8 mouse cellular contexts compared by ENCODE assay signal in genomic region chr11:32644010-32644409, GRCm38 (mm10). TPM values are rescaled to one million over a fixed set of nuclear protein-coding genes. Genes with fewer than 3 reads are reported as not detected.
DNase-seq lines count a peak whose midpoint lies in the region; ATAC-seq and TF ChIP-seq lines count a peak whose summit lies in the region.

No protein-coding gene starts in this region.

- H3K4me2 ChIP-seq in heart, embryonic 13.5 days = peak overlapping the region; percentile 94

- peak overlapping the region; percentile 94 for H3K4me3 ChIP-seq in heart, embryonic 13.5 days
- peak overlapping the region; percentile 81 to 96 for H3K4me3 ChIP-seq in ES-E14 (ENCODE audit: insufficient read depth in 1 of 2, low read depth in 1 of 2, low read length in 2 of 2, poor library complexity in 1 of 2, severe bottlenecking in 1 of 2)
- peak overlapping the region; percentile 99 for H3K4me3 ChIP-seq in hindbrain, embryonic 10.5 days
- H3K4me3 ChIP-seq in midbrain, embryonic 10.5 days = peak overlapping the region; percentile 99

- no peaks in the 10 kb centered on the region for H3K36me3 ChIP-seq in heart, embryonic 13.5 days
- H3K36me3 ChIP-seq in ES-E14 (ENCODE audit: control insufficient read depth, insufficient read depth, low read length, poor library complexity, severe bottlenecking) = no peaks in the 10 kb centered on the region
- no peaks in the 10 kb centered on the region for H3K36me3 ChIP-seq in hindbrain, embryonic 10.5 days
- no peaks in the 10 kb centered on the region for H3K36me3 ChIP-seq in midbrain, embryonic 10.5 days

- 19% methylated on average over 3 of the region's 3 CpGs for WGBS in heart, embryonic 13.5 days
- 54% methylated on average over 3 of the region's 3 CpGs for WGBS in hindbrain, embryonic 10.5 days
- 56% methylated on average over 3 of the region's 3 CpGs for whole genome bisulfite sequencing in midbrain, embryonic 10.5 days

- H3K9me3 ChIP-seq in heart, embryonic 13.5 days = no peaks in the 10 kb centered on the region
- no peaks in the 10 kb centered on the region for H3K9me3 ChIP-seq in ES-E14 (ENCODE audit: control insufficient read depth, insufficient read depth, low read depth, low read length)
- no peaks in the 10 kb centered on the region for H3K9me3 ChIP-seq in hindbrain, embryonic 10.5 days
- H3K9me3 ChIP-seq in midbrain, embryonic 10.5 days (replicated peaks) = no peaks in the 10 kb centered on the region

- no peak for DNase-seq in heart, postnatal 10 days
- no peak for DNase-seq in ES-E14 (ENCODE audit: low read depth, low spot score)
- no peak for DNase-seq in hindbrain, embryonic 10.5 days (ENCODE audit: low spot score)
- DNase-seq in midbrain, embryonic 10.5 days (ENCODE audit: low spot score) = no peak
- no peak for DNase-seq in adrenal gland, postnatal 10 days
- DNase-seq in thymus, postnatal 36 days = no peak
- DNase-seq in spleen, postnatal 14 days (ENCODE audit: low spot score in 2 of 2) = no peak

- in situ Hi-C loops in ES-E14 (cut with MboI; ENCODE audit: low sequenced_read_pairs in 2 of 2, unreplicated experiment in 2 of 2) = no loop called here

- peak overlapping the region; percentile 99 for H3K27ac ChIP-seq in heart, embryonic 13.5 days (replicated peaks)
- no peak overlapping the region for H3K27ac ChIP-seq in ES-E14 (ENCODE audit: insufficient read depth, low read depth, low read length, poor library complexity, severe bottlenecking)
- peak overlapping the region; percentile 99 for H3K27ac ChIP-seq in hindbrain, embryonic 10.5 days
- peak overlapping the region; percentile 99 for H3K27ac ChIP-seq in midbrain, embryonic 10.5 days (replicated peaks)

- peak overlapping the region; percentile 99 for H3K9ac ChIP-seq in heart, embryonic 13.5 days
- peak overlapping the region; percentile 95; the same call in 1 of the 2 replicates for H3K9ac ChIP-seq in ES-E14 (ENCODE audit: insufficient read depth, low read depth, low read length, poor library complexity, severe bottlenecking)

- peaks cover 51% of the 10 kb centered on the region for H3K4me1 ChIP-seq in heart, embryonic 13.5 days
- H3K4me1 ChIP-seq in ES-E14 (ENCODE audit: control insufficient read depth in 2 of 2, insufficient read depth in 2 of 2, low read length in 2 of 2, poor library complexity in 1 of 2) = peaks cover 0 to 3% of the 10 kb centered on the region in 2 experiments; a peak in 1 of 4 replicates
- H3K4me1 ChIP-seq in hindbrain, embryonic 10.5 days (replicated peaks) = peaks cover 26% of the 10 kb centered on the region
- peaks cover 25% of the 10 kb centered on the region for H3K4me1 ChIP-seq in midbrain, embryonic 10.5 days

- intact Hi-C loops in heart, postnatal 10 days (cut with DNase I) = loop anchor here (5.0 kb wide), 1 partner anchor 503 kb away; the partner anchor contains the start of gene Fgf18

- no peaks in the 10 kb centered on the region for H3K27me3 ChIP-seq in heart, embryonic 13.5 days (replicated peaks)
- no peaks in the 10 kb centered on the region for H3K27me3 ChIP-seq in hindbrain, embryonic 10.5 days (ENCODE audit: insufficient read depth, poor library complexity, severe bottlenecking)
- H3K27me3 ChIP-seq in midbrain, embryonic 10.5 days (ENCODE audit: low read depth, poor library complexity, severe bottlenecking) = no peaks in the 10 kb centered on the region

- no peak for ATAC-seq in heart, embryonic 13.5 days (ENCODE audit: extremely low read depth, insufficient number of reproducible peaks, low FRiP score, low TSS enrichment)

TF ChIP-seq in ES-E14, 5 proteins besides CTCF, POLR2A, EP300 and RAD21:
- TF ChIP-seq CHD2 (IDR thresholded peaks at IDR 0.05; ENCODE audit: low read depth, low read length) (no peak), ZNF384 (IDR thresholded peaks at IDR 0.05; ENCODE audit: low read depth, low read length) (no peak), ZC3H11A (IDR thresholded peaks at IDR 0.05; ENCODE audit: borderline replicate concordance, low read depth, low read length) (no peak), MAFK (IDR thresholded peaks at IDR 0.05; ENCODE audit: insufficient read depth, low read depth, low read length) (no peak), HCFC1 (IDR thresholded peaks at IDR 0.05; ENCODE audit: borderline replicate concordance, insufficient read depth, low read length) (no peak)

RNA-seq across cellular contexts. Expression of gene Fbxw11, which starts 1.5 kb away (rescaled TPM):
- 59.6 and 60.8 TPM in 2 replicates for polyA plus RNA-seq in heart, embryonic 13.5 days (2015; fragmentation: Nextera tagmentation; extraction: Ambion mirVana)
- 10 to 100 TPM; 65.4 to 67.4 TPM for total RNA-seq in heart, postnatal 10 days (2021)
- total RNA-seq in ES-E14 (2012; rRNA removed) = 37.7 and 45.8 TPM in 2 replicates
- 89.8 and 94.9 TPM in 2 replicates for polyA plus RNA-seq in hindbrain, embryonic 10.5 days (2016; fragmentation: Nextera tagmentation; extraction: Ambion mirVana)
- 93.9 and 102 TPM in 2 replicates for polyA plus RNA-seq in midbrain, embryonic 10.5 days (2016; fragmentation: Nextera tagmentation; extraction: Ambion mirVana)
- total RNA-seq in adrenal gland, postnatal 10 days (2021) = 10 to 100 TPM; 68.0 to 72.9 TPM
